Mouse (Mus musculus): Measurements from ENCODE around the gene Arhgef7. TPM values are rescaled to one million over a fixed set of nuclear protein-coding genes. Genes with fewer than 3 reads are reported as not detected.
A peak's percentile ranks its signal among the peaks of the same experiment; 100 is the strongest.

Gene Arhgef7
- total RNA-seq, 2 experiments from 2014 or later, result 153 to 157 TPM

DNA sequence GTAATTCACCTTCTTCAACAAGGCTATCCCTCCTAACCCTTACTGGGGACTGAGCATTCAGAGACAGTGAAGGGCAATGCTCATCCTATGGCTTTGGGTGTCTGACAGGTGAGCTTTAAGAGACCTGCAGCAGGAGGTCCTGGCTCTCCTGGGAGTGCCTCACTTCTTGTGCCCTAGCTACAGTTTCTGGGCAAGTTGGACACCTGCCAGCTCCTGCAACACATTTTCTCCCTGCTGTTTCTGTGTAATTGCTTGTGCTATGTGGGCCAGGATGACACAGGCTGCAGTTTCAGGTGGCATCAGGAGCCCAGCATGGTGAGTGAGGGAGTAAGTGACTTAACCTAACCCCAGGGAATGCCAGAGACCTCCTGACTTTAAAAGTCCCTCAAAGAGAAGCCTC, 67.4 kb downstream of the Arhgef7 start:
- no peak for DNase-seq (ENCODE audit: low spot score in 2 of 2)

GRCm38 (mm10) chr8:11797128-11797527, 69.6 kb downstream of the Arhgef7 start:
- DNase-seq (ENCODE audit: low spot score in 2 of 2), result no peak

DNA sequence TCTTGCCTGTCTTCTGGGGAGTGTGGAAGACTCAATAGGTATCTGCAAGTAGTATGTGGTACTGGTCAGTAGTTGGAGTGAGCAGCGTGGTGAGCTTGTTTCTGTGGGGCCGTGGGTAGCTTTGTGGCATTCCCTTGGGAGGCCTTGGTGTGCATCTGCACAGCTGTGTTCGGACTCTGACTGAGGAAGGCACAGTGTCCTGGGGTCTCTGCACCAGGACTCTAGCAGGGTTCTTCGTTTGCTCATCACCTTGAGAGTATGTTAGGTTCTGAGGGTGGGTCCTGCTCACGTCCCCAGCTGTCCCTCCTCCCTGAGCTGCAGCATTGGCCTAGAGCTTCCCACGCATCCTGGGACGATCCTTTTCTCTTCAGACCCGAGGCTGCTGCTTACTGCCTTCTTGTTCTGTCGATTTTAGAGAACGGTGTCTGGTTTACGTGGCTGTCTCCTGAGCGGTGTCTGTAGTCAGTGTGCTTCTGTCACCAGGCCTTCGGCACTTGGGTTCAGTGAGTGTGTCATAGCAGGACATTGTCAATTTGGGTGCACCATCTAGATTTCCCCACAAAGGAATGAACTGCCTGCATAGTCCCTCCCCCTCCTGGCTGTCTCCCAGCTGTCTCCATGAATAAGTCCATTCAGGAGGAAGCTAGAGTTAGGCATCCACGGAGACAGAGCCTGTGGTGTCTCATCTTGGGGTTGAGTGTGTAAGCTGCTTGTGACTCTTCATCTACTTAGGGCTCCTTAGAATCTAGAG, 70.4 kb downstream of the Arhgef7 start:
- peak in 1 of 2 experiments; percentile 71 for DNase-seq (ENCODE audit: low spot score in 2 of 2)

DNA sequence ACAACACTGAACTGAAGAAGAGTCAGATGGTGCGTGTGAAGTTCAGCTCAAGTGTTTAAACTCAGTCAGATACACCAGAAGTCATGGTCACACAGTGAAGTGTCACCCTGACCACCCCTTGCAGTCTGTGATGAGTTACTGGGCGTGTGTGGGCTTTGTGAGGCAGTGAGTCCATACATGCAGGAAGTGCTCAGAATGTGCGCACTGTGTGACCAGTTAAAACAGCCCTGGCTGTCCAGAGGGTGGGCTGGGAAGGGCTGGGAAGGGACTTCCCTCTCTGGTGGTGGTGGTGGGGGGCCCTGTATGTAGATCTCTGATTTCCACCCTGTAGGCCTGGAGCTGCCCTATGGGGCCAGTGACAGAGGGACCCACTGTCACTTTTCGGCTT, 71.0 kb downstream of the Arhgef7 start:
- DNase-seq (ENCODE audit: low spot score in 2 of 2), result no peak

- DNase-seq (ENCODE audit: low spot score in 2 of 2), result no peak
These were observed 71.6 kb downstream of the Arhgef7 start for GRCm38 (mm10) chr8:11799098-11799497.

- no peak for DNase-seq (ENCODE audit: low spot score in 2 of 2)
These were observed 73.0 kb downstream of the Arhgef7 start for GRCm38 (mm10) chr8:11800481-11800880.

DNA sequence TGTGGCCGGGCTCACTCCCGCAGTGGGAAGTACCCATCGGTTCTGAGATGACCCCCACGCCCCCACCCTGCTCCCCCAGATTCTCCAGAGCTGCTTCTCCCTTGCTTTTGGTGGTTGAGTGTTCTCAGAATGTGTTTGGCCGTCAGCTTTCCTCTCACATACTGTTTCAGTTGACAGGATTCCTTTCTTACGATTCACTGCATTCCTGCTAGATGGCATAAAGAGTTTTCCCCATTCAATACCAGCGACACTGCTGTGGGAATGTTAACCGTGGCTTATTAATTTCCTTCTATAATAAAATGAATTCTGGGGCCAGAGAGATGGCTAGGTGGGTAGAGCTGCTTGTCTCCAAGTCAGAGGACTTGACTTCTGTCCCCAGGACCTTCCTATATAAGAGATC, 74.0 kb downstream of the Arhgef7 start:
- no peak for DNase-seq (ENCODE audit: low spot score in 2 of 2)

DNA sequence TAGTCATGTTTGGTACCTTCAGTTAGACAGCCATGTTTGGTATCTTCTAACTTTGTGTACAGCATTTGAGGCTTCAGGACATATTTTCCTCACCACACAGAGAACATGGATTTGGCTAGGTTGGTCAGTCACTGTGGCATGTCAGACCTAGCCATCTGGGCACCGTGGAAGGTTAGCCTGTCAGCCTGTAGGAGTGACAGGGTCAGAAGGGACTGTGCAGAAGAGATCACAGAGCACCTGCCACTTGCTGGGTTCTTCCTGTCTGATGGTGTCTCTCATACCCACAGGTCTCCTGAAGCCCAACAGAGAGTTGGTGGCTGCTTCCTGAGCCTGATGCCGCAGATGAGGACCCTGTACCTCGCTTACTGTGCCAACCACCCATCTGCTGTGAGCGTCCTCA, 77.4 kb downstream of the Arhgef7 start:
- no peak for DNase-seq (ENCODE audit: low spot score in 2 of 2)

- no peak for DNase-seq (ENCODE audit: low spot score in 2 of 2)
These were observed 78.7 kb downstream of the Arhgef7 start for GRCm38 (mm10) chr8:11806252-11806651.

DNA sequence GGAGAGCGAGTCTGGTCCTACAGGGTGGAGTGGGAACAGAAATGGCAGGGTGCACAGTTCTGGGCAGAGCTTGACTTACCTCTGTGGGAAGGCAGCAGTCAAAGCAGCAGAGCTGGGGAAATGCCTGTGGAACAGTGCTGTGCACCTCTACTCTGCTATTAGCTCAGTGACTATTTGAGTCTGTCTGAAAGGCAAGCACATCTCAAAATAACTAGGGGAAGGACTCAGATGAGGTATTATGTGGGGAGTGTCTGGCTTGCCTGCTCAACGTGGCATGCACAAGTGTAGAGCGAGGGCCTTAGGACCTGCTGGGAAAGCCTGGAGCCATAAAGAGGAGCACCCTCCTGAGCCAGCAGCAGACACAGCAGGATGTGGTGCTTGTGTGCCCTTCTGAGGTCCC, 79.8 kb downstream of the Arhgef7 start:
- DNase-seq (ENCODE audit: low spot score in 2 of 2), result no peak

DNA sequence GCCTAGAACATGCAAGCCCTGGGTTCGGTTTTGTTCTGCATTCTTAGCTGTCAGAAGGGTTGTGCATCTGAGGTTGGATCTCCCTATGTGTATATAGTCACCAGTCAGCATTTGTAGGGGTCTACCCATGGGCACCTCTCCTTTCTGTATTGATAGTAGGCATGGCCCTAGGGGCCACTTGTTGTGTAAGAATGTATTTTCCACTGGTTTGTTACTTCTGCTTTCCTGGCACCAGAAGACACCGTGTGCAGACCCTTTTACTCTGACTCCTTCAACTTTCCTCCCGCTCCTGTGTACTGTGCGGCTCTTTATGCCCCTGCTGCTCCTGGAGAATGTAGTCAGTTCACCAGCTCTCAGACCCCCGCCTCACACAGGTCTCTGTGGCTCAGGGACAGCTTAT, 80.5 kb downstream of the Arhgef7 start:
- no peak for DNase-seq (ENCODE audit: low spot score in 2 of 2)

- DNase-seq (ENCODE audit: low spot score in 2 of 2), result no peak
These were observed 82.9 kb downstream of the Arhgef7 start for GRCm38 (mm10) chr8:11810426-11810825.

GRCm38 (mm10) chr8:11813801-11814200, 86.3 kb downstream of the Arhgef7 start:
- no peak for DNase-seq (ENCODE audit: low spot score in 2 of 2)

GRCm38 (mm10) chr8:11815206-11815605, 87.7 kb downstream of the Arhgef7 start:
- no peak for DNase-seq (ENCODE audit: low spot score in 2 of 2)

GRCm38 (mm10) chr8:11820136-11820535, 92.6 kb downstream of the Arhgef7 start:
- no peak for DNase-seq (ENCODE audit: low spot score in 2 of 2)

DNA sequence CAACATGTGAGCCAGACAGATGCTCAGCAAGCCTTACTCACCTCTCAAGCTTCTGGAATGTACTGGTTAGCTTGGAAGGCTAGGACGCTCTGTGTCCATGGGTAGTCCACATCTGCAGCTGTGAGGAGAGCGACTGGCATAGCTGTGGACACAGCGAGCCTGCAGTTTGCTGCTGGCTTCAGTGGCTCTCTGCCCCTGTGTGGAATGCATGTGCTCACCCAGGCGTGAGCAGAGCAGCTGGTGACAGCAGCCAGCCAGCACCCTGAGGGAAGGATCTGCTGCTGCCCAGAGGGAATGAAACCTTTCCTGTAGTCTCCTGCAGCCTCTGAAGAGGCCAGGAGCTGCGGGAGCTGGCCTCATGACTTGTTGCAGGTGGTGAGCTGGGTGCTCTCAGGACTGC, 93.0 kb downstream of the Arhgef7 start:
- no peak for DNase-seq (ENCODE audit: low spot score in 2 of 2)

DNA sequence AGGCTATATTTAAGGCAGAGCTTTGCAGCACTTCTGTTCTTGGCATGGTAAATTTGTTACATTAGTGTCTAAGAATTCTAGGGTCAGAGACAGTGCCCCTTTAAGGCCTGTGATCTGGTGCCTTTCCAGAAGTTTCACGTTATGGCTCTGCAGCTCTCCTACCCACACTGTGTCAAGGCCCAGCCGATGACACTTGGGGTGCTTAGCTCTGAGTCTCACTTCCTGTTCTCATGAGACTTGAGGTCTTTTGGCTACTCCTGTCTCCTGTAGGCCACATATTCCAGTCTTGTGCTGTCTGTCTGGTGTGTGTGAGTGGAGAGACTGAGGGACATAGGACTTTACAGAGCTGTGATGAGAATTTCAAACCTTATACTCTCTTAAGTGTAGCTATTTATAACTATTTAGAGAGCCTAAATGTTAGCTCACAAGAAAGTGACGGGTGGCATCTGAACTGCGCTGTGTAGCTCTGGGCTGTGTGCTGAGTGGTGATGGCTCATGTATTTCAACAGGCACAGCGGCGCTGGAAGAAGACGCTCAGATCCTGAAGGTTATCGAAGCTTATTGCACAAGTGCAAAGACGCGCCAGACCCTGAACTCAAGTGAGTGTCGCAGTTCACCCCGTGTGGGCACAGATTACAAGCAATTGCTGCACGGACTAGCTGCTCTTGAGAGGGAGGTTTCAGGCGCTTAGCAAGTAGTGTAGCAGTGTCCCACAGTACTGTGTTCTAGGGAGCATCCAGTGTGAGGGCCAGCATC, 94.1 kb downstream of the Arhgef7 start:
- no peak for DNase-seq (ENCODE audit: low spot score in 2 of 2)

GRCm38 (mm10) chr8:11822550-11823060, 95.1 kb downstream of the Arhgef7 start:
- DNase-seq (ENCODE audit: low spot score in 2 of 2), result no peak

DNA sequence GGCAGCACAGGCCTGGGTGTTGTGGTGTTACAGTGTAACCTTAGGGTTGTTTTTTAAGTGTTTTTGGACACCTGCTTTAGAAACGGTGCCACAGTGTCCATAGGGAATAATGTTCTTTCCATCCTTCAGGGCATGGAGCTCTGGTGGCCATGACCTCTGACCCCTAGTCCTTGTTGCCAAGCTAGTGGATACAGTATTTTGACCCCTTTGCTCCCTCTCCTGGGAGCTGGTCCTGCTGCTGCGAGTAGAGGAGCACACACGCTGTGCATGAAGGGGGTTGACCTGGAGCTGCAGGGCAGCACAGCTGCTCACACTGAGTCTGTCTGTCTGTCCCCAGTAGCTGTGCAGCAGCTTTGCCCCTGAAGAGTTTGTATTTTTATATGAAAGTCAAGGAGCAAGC, 98.2 kb downstream of the Arhgef7 start:
- DNase-seq (ENCODE audit: low spot score in 2 of 2), result no peak

DNA sequence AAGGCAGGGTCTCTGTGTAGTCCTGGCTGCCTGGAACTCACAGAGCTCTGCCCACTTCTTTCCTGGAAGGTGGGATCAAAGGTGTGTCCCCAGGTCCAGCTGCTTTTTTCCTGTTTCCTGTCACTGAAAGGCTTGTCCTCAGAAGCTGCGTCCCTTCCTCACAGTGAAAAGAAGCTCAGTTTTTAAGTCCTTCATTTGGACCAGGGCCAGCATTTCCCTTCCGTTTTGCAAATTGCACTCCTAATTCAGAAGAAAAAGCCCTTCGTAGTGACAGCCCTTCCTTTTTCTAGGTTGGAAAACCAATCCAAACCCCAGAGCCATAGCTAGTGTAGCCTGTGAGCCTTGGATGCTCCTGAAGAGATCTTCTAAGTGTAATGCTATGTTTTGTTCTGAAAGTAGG, 99.8 kb downstream of the Arhgef7 start:
- DNase-seq (ENCODE audit: low spot score in 2 of 2), result no peak

GRCm38 (mm10) chr8:11830214-11831046, 102.9 kb downstream of the Arhgef7 start:
- DNase-seq (ENCODE audit: low spot score in 2 of 2), result no peak

GRCm38 (mm10) chr8:11831174-11831573, 103.7 kb downstream of the Arhgef7 start:
- no peak for DNase-seq (ENCODE audit: low spot score in 2 of 2)
